Mouse (Mus musculus) kidney, adult 2 months (tissue): ENCODE measurements around the gene Plekha6.

Source experiments
- CTCF ChIP-seq: fragments of 200-500 bp; conservative IDR thresholded peaks from 2 replicates; pipeline ENCODE4 v1.5.1; 2011; ENCODE audit warnings: low read depth, mild to moderate bottlenecking, control low read depth, low read length, moderate library complexity, mixed read lengths; ENCODE audit not compliant: insufficient read depth, insufficient read length
- POLR2A ChIP-seq: fragments of 200-500 bp; IDR thresholded peaks from one replicate; pipeline ENCODE4 v1.6.1; 2011; ENCODE audit warnings: low read depth, low read length, control low read depth

DNA sequence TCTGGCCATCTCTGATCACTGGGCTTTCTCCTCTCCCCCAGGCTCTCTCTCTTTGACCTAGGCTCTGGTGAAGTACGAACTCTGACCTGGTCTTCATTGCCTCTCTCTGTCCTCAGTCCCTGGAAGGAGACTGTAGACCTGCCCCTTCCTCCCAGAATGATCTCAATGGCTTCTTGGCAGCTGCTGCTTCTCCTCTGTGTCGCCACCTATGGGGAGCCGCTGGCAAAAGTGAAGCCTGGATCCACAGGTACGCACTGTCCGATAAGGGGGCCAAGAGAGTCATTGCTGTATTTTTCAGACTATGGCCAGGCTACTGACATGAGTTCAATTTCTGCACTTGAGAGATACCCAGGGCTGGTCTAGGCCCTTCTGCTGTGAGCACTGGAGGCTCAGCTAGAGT is 163.1 kb downstream of the Plekha6 start:
- TF ChIP-seq CTCF (no peak), POLR2A (no peak)
